Mouse (Mus musculus): ENCODE measurements around the gene Psmf1. TPM values are rescaled to one million over a fixed set of nuclear protein-coding genes. Genes with fewer than 3 reads are reported as not detected.

The Psmf1 gene
- polyA plus RNA-seq, 1 experiment, result 50.4 TPM

DNA sequence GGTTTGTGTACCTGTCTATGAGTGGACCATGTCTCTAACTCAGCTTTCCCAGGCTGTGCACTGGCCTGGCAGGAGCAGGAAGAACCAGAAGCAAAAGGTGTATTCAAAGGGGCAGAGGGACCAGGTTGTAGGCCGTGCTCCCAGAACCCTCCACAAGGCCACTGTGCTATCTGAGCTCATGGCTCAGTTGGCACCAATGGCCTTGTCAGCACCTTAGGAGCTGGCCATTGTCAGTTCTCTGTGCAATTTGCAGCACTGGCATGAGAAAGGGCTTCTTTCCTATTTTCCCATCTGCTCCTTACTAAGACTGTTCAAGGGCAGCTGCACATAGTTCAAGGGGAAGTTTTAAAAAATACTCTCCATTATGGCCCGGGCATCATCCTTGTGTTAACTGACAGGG is 20.6 kb upstream of the Psmf1 start:
- no peaks in the 10 kb centered on the region; the same call in 1 of the 2 replicates for H3K27me3 ChIP-seq (ENCODE audit: control insufficient read depth, insufficient read depth, low read length)
- H3K4me1 ChIP-seq (ENCODE audit: control insufficient read depth, insufficient read depth, low read length), result no peaks in the 10 kb centered on the region
- DNase-seq, result no peak
- no peak overlapping the region for H3K27ac ChIP-seq (ENCODE audit: insufficient read depth, low read length)
- no peak overlapping the region for H3K4me3 ChIP-seq (replicated peaks; ENCODE audit: insufficient read depth, low read depth, low read length)
- WGBS, result 83% methylated on average over 2 of the region's 2 CpGs
- TF ChIP-seq POLR2A (IDR thresholded peaks at IDR 0.05; ENCODE audit: borderline replicate concordance, insufficient read depth, low read length) (no peak), CTCF (IDR thresholded peaks at IDR 0.05; ENCODE audit: borderline replicate concordance, insufficient read depth, low read depth, low read length) (no peak)

- Histone ChIP-seq H3K27ac (ENCODE audit: insufficient read depth, low read length) (no peak overlapping the region), H3K4me3 (replicated peaks; ENCODE audit: insufficient read depth, low read depth, low read length) (no peak overlapping the region), H3K4me1 (ENCODE audit: control insufficient read depth, insufficient read depth, low read length) (no peaks in the 10 kb centered on the region), H3K27me3 (ENCODE audit: control insufficient read depth, insufficient read depth, low read length) (no peaks in the 10 kb centered on the region; the same call in 1 of the 2 replicates)
- DNase-seq, result no peak
- 15% methylated on average over 1 of the region's 1 CpGs for WGBS
- no peak for TF ChIP-seq CTCF (IDR thresholded peaks at IDR 0.05; ENCODE audit: borderline replicate concordance, insufficient read depth, low read depth, low read length)
- no peak for TF ChIP-seq POLR2A (IDR thresholded peaks at IDR 0.05; ENCODE audit: borderline replicate concordance, insufficient read depth, low read length)
Measured at GRCm38 (mm10) chr2:151758806-151759353, 14.9 kb upstream of the Psmf1 start.

DNA sequence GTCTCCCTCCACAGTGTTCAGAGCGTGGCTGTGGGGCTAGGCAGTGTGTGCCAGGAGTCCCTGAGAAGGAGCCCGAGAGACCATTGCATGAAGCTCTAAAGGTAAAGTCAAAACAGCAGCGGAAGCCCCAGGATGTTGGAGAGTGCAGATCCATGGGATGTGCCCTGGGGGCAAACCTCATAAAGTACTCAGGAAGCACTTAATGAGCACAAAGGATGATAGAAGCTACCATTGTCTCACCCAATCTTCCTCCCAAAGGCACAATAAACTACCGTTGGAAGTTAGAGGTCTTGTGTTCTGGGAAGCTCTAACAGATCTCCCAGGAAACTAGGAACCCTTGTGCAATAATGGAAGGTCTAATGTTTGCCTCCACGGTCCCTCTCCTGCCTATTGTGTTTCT is 13.5 kb upstream of the Psmf1 start:
- WGBS, result 79% methylated on average over 5 of the region's 5 CpGs
- Histone ChIP-seq H3K4me1 (ENCODE audit: control insufficient read depth, insufficient read depth, low read length) (no peaks in the 10 kb centered on the region), H3K27me3 (ENCODE audit: control insufficient read depth, insufficient read depth, low read length) (no peaks in the 10 kb centered on the region; the same call in 1 of the 2 replicates), H3K27ac (ENCODE audit: insufficient read depth, low read length) (no peak overlapping the region), H3K4me3 (replicated peaks; ENCODE audit: insufficient read depth, low read depth, low read length) (no peak overlapping the region)
- no peak for DNase-seq
- TF ChIP-seq POLR2A (IDR thresholded peaks at IDR 0.05; ENCODE audit: borderline replicate concordance, insufficient read depth, low read length), result no peak
- TF ChIP-seq CTCF (IDR thresholded peaks at IDR 0.05; ENCODE audit: borderline replicate concordance, insufficient read depth, low read depth, low read length), result no peak

- WGBS, result 56% methylated on average over 9 of the region's 9 CpGs
- Histone ChIP-seq H3K27ac (ENCODE audit: insufficient read depth, low read length) (no peak overlapping the region), H3K4me1 (ENCODE audit: control insufficient read depth, insufficient read depth, low read length) (no peaks in the 10 kb centered on the region), H3K4me3 (replicated peaks; ENCODE audit: insufficient read depth, low read depth, low read length) (no peak overlapping the region), H3K27me3 (ENCODE audit: control insufficient read depth, insufficient read depth, low read length) (no peaks in the 10 kb centered on the region; the same call in 1 of the 2 replicates)
- no peak for DNase-seq
- no peak for TF ChIP-seq POLR2A (IDR thresholded peaks at IDR 0.05; ENCODE audit: borderline replicate concordance, insufficient read depth, low read length)
- no peak for TF ChIP-seq CTCF (IDR thresholded peaks at IDR 0.05; ENCODE audit: borderline replicate concordance, insufficient read depth, low read depth, low read length)
Measured at GRCm38 (mm10) chr2:151756277-151757061, 12.5 kb upstream of the Psmf1 start.

- WGBS, result 63% methylated on average over 5 of the region's 5 CpGs
- DNase-seq, result no peak
- TF ChIP-seq CTCF (IDR thresholded peaks at IDR 0.05; ENCODE audit: borderline replicate concordance, insufficient read depth, low read depth, low read length), result no peak
- no peak for TF ChIP-seq POLR2A (IDR thresholded peaks at IDR 0.05; ENCODE audit: borderline replicate concordance, insufficient read depth, low read length)
Measured at GRCm38 (mm10) chr2:151751330-151751729, 7.3 kb upstream of the Psmf1 start.

GRCm38 (mm10) chr2:151747847-151748705 is 4.1 kb upstream of the Psmf1 start:
- no peak overlapping the region for H3K4me3 ChIP-seq (replicated peaks; ENCODE audit: insufficient read depth, low read depth, low read length)
- H3K27ac ChIP-seq (ENCODE audit: insufficient read depth, low read length), result no peak overlapping the region
- no peaks in the 10 kb centered on the region for H3K4me1 ChIP-seq (ENCODE audit: control insufficient read depth, insufficient read depth, low read length)
- 35% methylated on average over 19 of the region's 19 CpGs for whole genome bisulfite sequencing
- peak; percentile 45 to 62 for DNase-seq
- TF ChIP-seq POLR2A (IDR thresholded peaks at IDR 0.05; ENCODE audit: borderline replicate concordance, insufficient read depth, low read length) (no peak), CTCF (IDR thresholded peaks at IDR 0.05; ENCODE audit: borderline replicate concordance, insufficient read depth, low read depth, low read length) (peak; percentile 64; the same call in 1 of the 2 replicates)
- H3K27me3 ChIP-seq (ENCODE audit: control insufficient read depth, insufficient read depth, low read length), result no peaks in the 10 kb centered on the region

More at GRCm38 (mm10) chr2:151751330-151751729, 7.3 kb upstream of the Psmf1 start:
- no peak overlapping the region for H3K4me3 ChIP-seq (replicated peaks; ENCODE audit: insufficient read depth, low read depth, low read length)
- H3K27me3 ChIP-seq (ENCODE audit: control insufficient read depth, insufficient read depth, low read length), result no peaks in the 10 kb centered on the region
- H3K4me1 ChIP-seq (ENCODE audit: control insufficient read depth, insufficient read depth, low read length), result no peaks in the 10 kb centered on the region
- H3K27ac ChIP-seq (ENCODE audit: insufficient read depth, low read length), result no peak overlapping the region

GRCm38 (mm10) chr2:151742850-151743679 is 921 bp downstream of the Psmf1 start:
- no peak for TF ChIP-seq POLR2A (IDR thresholded peaks at IDR 0.05; ENCODE audit: borderline replicate concordance, insufficient read depth, low read length)
- TF ChIP-seq CTCF (IDR thresholded peaks at IDR 0.05; ENCODE audit: borderline replicate concordance, insufficient read depth, low read depth, low read length), result no peak
- Histone ChIP-seq H3K27ac (ENCODE audit: insufficient read depth, low read length) (no peak overlapping the region), H3K4me1 (ENCODE audit: control insufficient read depth, insufficient read depth, low read length) (peaks cover 8% of the 10 kb centered on the region), H3K4me3 (replicated peaks; ENCODE audit: insufficient read depth, low read depth, low read length) (no peak overlapping the region), H3K27me3 (ENCODE audit: control insufficient read depth, insufficient read depth, low read length) (no peaks in the 10 kb centered on the region)
- WGBS, result 60% methylated on average over 6 of the region's 6 CpGs
- no peak for DNase-seq
